Mouse (Mus musculus): ENCODE measurements around the gene Sowahd. TPM values are rescaled to one million over a fixed set of nuclear protein-coding genes. Genes with fewer than 3 reads are reported as not detected.
"Not testable (repeated sequence)": the region's sequence is repeated elsewhere in the genome, so short reads cannot be mapped to it uniquely, and the experiment has no call there.

Gene Sowahd
- polyA plus RNA-seq, 1 experiment from 2014 or later, result 1.1 TPM

DNA sequence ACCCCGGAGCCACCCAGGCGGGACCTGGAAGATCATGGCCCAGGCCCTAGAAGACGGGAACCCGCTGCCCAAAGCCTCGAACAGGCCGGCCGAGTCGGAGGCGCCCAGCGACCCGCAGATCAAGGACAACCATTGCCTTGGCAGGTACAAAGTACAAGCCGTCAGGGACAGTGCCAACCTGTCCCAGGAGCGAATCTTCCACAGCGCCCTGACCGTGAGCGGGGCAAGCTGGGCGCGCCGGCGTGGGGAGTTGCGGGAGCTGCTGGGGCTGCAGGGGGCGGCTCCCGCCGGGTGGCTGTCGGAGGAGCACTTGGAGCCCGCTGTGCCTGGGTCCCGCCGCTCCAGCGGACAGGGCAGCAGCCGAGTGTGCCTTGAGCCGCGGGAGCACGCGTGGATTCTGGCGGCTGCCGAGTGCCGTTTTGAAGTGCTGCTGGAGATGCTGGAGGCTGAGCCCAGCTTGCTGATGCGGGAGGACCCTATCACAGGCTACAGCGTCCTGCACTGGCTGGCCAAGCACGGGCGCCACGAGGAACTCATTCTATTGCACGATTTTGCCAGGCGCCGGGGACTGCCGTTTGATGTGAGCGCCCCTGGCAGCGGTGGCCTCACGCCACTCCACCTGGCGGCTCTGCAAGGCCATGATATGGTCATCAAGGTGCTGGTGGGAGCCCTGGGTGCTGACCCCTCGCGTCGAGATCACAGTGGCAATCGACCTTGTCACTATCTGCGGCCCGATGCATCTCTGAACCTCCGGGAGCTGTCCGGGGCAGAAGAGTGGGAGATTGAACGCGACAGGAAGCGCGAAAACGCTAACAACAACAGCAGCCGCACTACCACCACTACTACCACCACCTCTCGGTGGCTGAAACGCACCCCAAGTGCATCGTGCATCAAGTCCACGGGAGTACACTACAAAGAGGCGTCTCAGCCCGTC is 512 bp downstream of the Sowahd start:
- Histone ChIP-seq H3K36me3 (ENCODE audit: control insufficient read depth, insufficient read depth, low read length) (no peaks in the 10 kb centered on the region), H3K9me3 (replicated peaks; ENCODE audit: control insufficient read depth, low read length) (no peaks in the 10 kb centered on the region), H3K4me1 (ENCODE audit: control insufficient read depth, insufficient read depth, low read length) (0 out of 2 replicates have a peak, but pooled peaks cover 3% of the 10 kb centered on the region), H3K4me2 (peak overlapping the region; percentile 62), H3K27me3 (ENCODE audit: control insufficient read depth, insufficient read depth, low read length) (peaks cover 53% of the 10 kb centered on the region), H3K9ac (ENCODE audit: low read depth, low read length) (0 out of 2 replicates have a peak overlapping the region, but pooled peaks have one; percentile 22), H3K27ac (ENCODE audit: low read depth, low read length) (no peak overlapping the region), H3K4me3 (ENCODE audit: low read depth, low read length) (peak overlapping the region; percentile 36)
- ATAC-seq (replicated peaks; ENCODE audit: insufficient number of reproducible peaks, low FRiP score, low TSS enrichment), result no peak
- WGBS (ENCODE audit: insufficient replicate concordance), result 18% methylated on average over 67 of the region's 70 CpGs

DNA sequence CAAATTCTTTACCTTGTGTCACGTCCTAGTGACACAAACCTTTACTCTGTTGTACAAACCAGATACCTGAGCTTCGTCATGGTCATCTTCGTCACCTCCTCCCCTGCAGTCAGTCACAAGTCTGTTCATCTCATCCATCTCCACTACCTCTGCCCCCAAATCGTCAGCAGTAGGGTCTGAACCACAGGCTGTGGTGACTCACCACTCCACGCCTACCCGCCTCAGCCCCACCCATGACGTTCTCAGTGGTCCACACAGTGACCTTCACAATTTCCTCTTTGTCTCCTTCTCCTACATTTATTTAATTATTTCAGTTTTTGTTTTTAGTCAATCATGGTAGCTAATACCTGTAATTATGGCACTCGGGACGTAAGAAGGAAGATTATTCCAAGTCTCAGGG is 15.3 kb downstream of the Sowahd start:
- ATAC-seq (replicated peaks; ENCODE audit: insufficient number of reproducible peaks, low FRiP score, low TSS enrichment), result no peak
- Histone ChIP-seq H3K4me2 (no peak overlapping the region), H3K4me1 (ENCODE audit: control insufficient read depth, insufficient read depth, low read length) (no peaks in the 10 kb centered on the region), H3K9me3 (replicated peaks; ENCODE audit: control insufficient read depth, low read length) (no peaks in the 10 kb centered on the region), H3K27me3 (ENCODE audit: control insufficient read depth, insufficient read depth, low read length) (no peaks in the 10 kb centered on the region), H3K27ac (ENCODE audit: low read depth, low read length) (no peak overlapping the region), H3K36me3 (ENCODE audit: control insufficient read depth, insufficient read depth, low read length) (no peaks in the 10 kb centered on the region), H3K4me3 (ENCODE audit: low read depth, low read length) (no peak overlapping the region), H3K9ac (ENCODE audit: low read depth, low read length) (no peak overlapping the region)
- WGBS (ENCODE audit: insufficient replicate concordance), result 73% methylated on average over 9 of the region's 9 CpGs

DNA sequence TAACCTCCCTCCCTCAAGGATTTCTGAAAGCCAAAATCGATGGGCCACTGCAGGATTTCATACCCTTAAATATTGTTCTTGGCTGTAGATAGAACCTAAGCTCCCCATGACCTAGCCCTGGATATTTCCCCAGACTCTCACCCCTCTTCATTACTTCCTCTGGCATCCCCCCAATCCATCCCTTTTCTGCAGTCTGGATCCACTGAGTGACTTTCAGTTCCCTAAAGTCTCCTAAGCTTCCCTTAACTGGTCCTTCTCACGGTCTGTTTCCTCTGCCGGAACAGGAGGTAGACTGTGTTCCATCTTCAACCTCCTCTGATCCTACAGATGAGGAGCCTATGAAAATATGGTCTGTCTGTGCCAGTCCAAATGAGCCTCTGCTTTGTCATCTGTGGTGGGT is 18.7 kb downstream of the Sowahd start:
- no peak overlapping the region for H3K9ac ChIP-seq (ENCODE audit: low read depth, low read length)
- H3K9me3 ChIP-seq (replicated peaks; ENCODE audit: control insufficient read depth, low read length), result no peaks in the 10 kb centered on the region
- no peak for ATAC-seq (replicated peaks; ENCODE audit: insufficient number of reproducible peaks, low FRiP score, low TSS enrichment)
- H3K36me3 ChIP-seq (ENCODE audit: control insufficient read depth, insufficient read depth, low read length), result no peaks in the 10 kb centered on the region
- H3K4me2 ChIP-seq, result no peak overlapping the region
- no peak overlapping the region for H3K4me3 ChIP-seq (ENCODE audit: low read depth, low read length)
- no peaks in the 10 kb centered on the region for H3K27me3 ChIP-seq (ENCODE audit: control insufficient read depth, insufficient read depth, low read length)
- WGBS (ENCODE audit: insufficient replicate concordance), result 74% methylated on average over 3 of the region's 3 CpGs
- H3K27ac ChIP-seq (ENCODE audit: low read depth, low read length), result no peak overlapping the region
- no peaks in the 10 kb centered on the region for H3K4me1 ChIP-seq (ENCODE audit: control insufficient read depth, insufficient read depth, low read length)

DNA sequence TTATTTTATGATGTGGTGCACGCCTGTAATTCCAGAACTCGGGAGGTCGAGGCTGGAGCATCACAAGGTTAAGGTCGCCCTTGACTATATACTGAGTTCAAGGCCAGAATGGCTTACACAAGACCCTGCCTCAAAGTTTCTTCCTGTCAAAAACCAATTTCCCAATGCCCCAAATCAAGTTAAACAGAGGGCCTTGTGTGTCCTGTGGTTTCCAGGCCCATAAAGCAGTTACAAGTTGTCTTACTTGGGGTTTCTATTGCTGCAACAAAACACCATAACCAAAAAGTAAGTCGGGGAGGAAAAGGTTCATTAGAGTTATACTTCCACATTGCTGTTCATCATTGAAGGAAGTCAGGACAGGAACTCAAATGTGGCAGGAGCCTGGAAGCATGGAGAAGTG is 20.1 kb downstream of the Sowahd start:
- no peak overlapping the region for H3K27ac ChIP-seq (ENCODE audit: low read depth, low read length)
- no peaks in the 10 kb centered on the region for H3K36me3 ChIP-seq (ENCODE audit: control insufficient read depth, insufficient read depth, low read length)
- no peaks in the 10 kb centered on the region for H3K27me3 ChIP-seq (ENCODE audit: control insufficient read depth, insufficient read depth, low read length)
- WGBS (ENCODE audit: insufficient replicate concordance), result 79% methylated on average over 5 of the region's 5 CpGs
- no peak overlapping the region for H3K9ac ChIP-seq (ENCODE audit: low read depth, low read length)
- no peaks in the 10 kb centered on the region for H3K4me1 ChIP-seq (ENCODE audit: control insufficient read depth, insufficient read depth, low read length)
- ATAC-seq (replicated peaks; ENCODE audit: insufficient number of reproducible peaks, low FRiP score, low TSS enrichment), result no peak
- H3K4me2 ChIP-seq, result no peak overlapping the region
- H3K9me3 ChIP-seq (replicated peaks; ENCODE audit: control insufficient read depth, low read length), result no peaks in the 10 kb centered on the region
- no peak overlapping the region for H3K4me3 ChIP-seq (ENCODE audit: low read depth, low read length)

DNA sequence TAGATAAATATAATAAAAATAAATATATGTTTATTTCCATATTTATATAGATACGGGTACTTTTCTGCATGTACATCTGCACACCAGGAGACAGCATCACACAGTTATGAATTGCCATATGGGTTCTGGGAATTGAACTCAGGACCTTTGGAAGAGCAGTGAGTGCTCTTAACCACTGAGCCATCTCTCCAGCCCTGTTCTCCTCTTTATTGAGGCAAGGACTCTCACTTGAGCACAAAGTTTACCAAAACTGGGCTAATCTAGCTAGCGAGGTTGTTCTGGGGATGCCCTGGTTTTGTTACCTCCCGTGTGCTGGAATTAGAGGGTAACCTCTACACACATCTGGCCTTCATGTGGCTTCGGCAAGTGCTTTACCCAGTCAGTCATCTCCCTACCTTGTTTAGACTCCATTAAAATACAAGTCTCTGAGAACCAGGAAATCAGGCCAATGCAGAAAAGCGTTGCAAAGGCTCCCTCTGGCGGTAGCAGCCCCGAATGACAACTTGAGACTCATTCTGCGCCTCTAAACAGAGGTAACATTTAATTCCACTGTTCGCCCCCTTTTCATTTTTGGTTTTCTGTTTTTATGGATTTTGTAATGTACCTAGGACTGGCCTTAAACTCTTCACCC is 25.7 kb downstream of the Sowahd start:
- no peak overlapping the region for H3K4me3 ChIP-seq (ENCODE audit: low read depth, low read length)
- H3K9ac ChIP-seq (ENCODE audit: low read depth, low read length), result no peak overlapping the region
- no peak overlapping the region for H3K27ac ChIP-seq (ENCODE audit: low read depth, low read length)
- H3K27me3 ChIP-seq (ENCODE audit: control insufficient read depth, insufficient read depth, low read length), result no peaks in the 10 kb centered on the region
- no peaks in the 10 kb centered on the region for H3K4me1 ChIP-seq (ENCODE audit: control insufficient read depth, insufficient read depth, low read length)
- H3K9me3 ChIP-seq (replicated peaks; ENCODE audit: control insufficient read depth, low read length), result no peaks in the 10 kb centered on the region
- WGBS (ENCODE audit: insufficient replicate concordance), result 34% methylated on average over 9 of the region's 9 CpGs
- no peak overlapping the region for H3K4me2 ChIP-seq
- no peak for ATAC-seq (replicated peaks; ENCODE audit: insufficient number of reproducible peaks, low FRiP score, low TSS enrichment)
- no peaks in the 10 kb centered on the region for H3K36me3 ChIP-seq (ENCODE audit: control insufficient read depth, insufficient read depth, low read length)

DNA sequence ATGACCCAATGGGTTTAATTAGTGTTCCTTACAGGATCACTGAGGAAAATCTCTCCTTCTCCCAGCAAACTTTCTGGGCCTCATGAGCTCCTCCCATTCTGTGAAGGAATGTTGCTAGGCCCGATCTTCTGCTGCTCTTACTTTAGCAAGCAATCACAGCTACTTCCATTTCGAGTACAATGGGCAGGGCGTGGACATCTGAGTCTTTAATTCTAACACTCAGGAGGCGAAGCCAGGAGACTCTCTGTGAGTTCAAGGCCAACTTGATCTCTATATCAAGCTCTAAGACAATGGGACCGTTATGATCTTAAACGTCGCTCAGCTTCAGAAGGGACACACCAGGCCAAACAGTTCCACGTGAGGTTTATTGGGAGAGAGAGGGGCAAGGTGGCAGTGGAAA is 28.0 kb downstream of the Sowahd start:
- Histone ChIP-seq H3K4me3 (ENCODE audit: low read depth, low read length) (no peak overlapping the region), H3K9ac (ENCODE audit: low read depth, low read length) (no peak overlapping the region), H3K36me3 (ENCODE audit: control insufficient read depth, insufficient read depth, low read length) (no peaks in the 10 kb centered on the region), H3K4me1 (ENCODE audit: control insufficient read depth, insufficient read depth, low read length) (no peaks in the 10 kb centered on the region), H3K27me3 (ENCODE audit: control insufficient read depth, insufficient read depth, low read length) (no peaks in the 10 kb centered on the region), H3K27ac (ENCODE audit: low read depth, low read length) (no peak overlapping the region), H3K4me2 (no peak overlapping the region), H3K9me3 (replicated peaks; ENCODE audit: control insufficient read depth, low read length) (no peaks in the 10 kb centered on the region)
- 72% methylated on average over 8 of the region's 8 CpGs for WGBS (ENCODE audit: insufficient replicate concordance)
- no peak for ATAC-seq (replicated peaks; ENCODE audit: insufficient number of reproducible peaks, low FRiP score, low TSS enrichment)

DNA sequence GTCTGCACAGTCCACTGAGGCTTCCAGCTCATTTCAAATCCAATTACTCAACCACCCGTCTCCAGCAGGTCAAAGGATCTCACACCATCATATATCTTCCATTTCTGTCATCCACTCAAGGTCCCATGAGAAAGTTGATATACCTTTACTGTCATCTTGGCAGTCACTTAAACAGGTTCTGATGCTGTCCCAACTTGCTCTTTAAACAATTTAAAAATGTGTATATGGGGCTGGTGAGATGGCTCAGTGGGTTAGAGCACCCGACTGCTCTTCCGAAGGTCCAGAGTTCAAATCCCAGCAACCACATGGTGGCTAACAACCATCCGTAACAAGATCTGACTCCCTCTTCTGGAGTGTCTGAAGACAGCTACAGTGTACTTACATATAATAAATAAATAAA is 31.7 kb downstream of the Sowahd start:
- H3K27me3 ChIP-seq (ENCODE audit: control insufficient read depth, insufficient read depth, low read length); H3K4me1 ChIP-seq (ENCODE audit: control insufficient read depth, insufficient read depth, low read length); H3K27ac ChIP-seq (ENCODE audit: low read depth, low read length); H3K9ac ChIP-seq (ENCODE audit: low read depth, low read length); H3K4me2 ChIP-seq; H3K4me3 ChIP-seq (ENCODE audit: low read depth, low read length); H3K9me3 ChIP-seq (replicated peaks; ENCODE audit: control insufficient read depth, low read length); ATAC-seq (replicated peaks; ENCODE audit: insufficient number of reproducible peaks, low FRiP score, low TSS enrichment); H3K36me3 ChIP-seq (ENCODE audit: control insufficient read depth, insufficient read depth, low read length): not testable (repeated sequence)
- 69% methylated on average over 3 of the region's 4 CpGs for WGBS (ENCODE audit: insufficient replicate concordance)

DNA sequence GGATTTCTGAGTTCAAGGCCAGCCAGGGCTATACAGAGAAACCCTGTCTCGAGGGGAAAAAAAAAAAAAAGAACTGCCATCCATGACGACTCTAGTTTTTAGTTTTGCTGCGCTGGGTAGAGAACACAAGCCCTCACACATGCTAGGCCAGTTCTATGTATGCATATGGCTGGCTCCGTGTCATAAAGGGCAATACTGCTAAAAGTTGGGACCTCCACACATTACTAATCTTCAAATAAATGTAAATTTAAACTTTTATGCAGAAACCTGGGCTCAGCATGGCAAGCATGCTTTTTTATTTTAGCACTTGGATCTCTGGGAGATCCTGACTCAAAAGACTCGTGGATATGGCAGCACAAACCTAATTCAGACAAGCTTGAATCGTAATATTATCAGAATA is 32.5 kb downstream of the Sowahd start:
- Histone ChIP-seq H3K4me2 (no peak overlapping the region), H3K36me3 (ENCODE audit: control insufficient read depth, insufficient read depth, low read length) (no peaks in the 10 kb centered on the region), H3K27me3 (ENCODE audit: control insufficient read depth, insufficient read depth, low read length) (no peaks in the 10 kb centered on the region), H3K9me3 (replicated peaks; ENCODE audit: control insufficient read depth, low read length) (no peaks in the 10 kb centered on the region), H3K9ac (ENCODE audit: low read depth, low read length) (no peak overlapping the region), H3K27ac (ENCODE audit: low read depth, low read length) (no peak overlapping the region), H3K4me3 (ENCODE audit: low read depth, low read length) (no peak overlapping the region), H3K4me1 (ENCODE audit: control insufficient read depth, insufficient read depth, low read length) (no peaks in the 10 kb centered on the region; the same call in 1 of the 2 replicates)
- no peak for ATAC-seq (replicated peaks; ENCODE audit: insufficient number of reproducible peaks, low FRiP score, low TSS enrichment)
- WGBS (ENCODE audit: insufficient replicate concordance), result 56% methylated on average over 6 of the region's 6 CpGs
